Mouse (Mus musculus) ovary, postnatal 10 days (tissue): ENCODE measurements around the gene Tex2.
"Not testable (repeated sequence)": the region's sequence is repeated elsewhere in the genome, so short reads cannot be mapped to it uniquely, and the experiment has no call there.

Experiments used
- DNase-seq: peaks from one replicate; pipeline ENCODE4 v3.0.0; 2022; ENCODE audit warnings: low spot score

Tex2 gene

GRCm38 (mm10) chr11:106579146-106579545 lies 34.1 kb downstream of the Tex2 start:
- DNase-seq = no peak

DNA sequence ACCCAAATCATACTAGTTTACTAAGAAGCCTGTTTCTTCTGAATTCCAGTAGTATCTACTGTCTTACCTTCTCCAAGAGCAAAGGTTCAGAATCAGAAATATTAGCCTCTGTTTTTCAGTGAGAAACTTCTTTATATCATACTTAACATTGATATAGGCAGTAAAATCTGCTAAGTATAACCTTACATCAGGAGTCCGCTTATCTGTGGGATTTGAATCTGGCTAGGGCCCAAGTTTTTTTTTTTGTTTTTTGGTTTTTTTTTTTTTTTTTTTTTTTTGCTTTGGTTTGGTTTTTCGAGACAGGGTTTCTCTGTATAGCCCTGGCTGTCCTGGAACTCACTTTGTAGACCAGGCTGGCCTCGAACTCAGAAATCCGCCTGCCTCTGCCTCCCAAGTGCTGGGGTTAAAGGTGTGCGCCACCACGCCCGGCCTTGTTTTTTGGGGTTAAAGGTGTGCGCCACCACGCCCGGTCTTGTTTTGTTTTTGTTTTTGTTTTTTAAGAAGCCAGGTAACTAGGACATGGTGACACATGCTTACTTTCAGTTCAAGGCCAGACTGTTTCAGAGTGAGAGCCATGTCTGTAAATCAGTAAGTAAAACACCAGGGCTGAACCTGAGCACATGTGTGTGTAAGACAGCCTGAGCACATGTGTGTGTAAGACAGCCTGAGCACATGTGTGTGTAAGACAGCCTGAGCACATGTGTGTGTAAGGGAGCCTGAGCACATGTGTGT lies 35.4 kb downstream of the Tex2 start:
- not testable (repeated sequence) for DNase-seq

GRCm38 (mm10) chr11:106574456-106574855 lies 38.8 kb downstream of the Tex2 start:
- DNase-seq = no peak

- no peak for DNase-seq
These were observed 39.6 kb downstream of the Tex2 start for GRCm38 (mm10) chr11:106573476-106574240.

DNA sequence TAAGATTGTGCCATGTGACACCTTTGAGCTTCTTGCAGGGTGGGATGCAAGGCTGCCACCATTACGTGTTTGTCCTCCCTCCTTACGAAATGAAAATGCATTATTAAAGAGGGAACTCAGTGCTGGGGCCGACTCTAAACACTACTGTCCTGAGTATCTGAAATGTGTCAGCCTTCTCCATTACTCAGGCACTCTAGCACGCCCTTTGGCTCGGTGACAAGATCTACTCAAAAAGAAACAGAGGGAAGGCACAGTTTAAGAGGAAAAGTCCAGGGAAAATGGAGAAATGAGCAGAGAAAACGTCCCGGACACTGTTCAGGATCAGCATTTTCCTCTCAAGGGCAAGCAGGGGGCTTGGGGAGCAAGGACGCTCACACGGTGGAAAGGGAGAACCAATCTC lies 40.3 kb downstream of the Tex2 start:
- no peak for DNase-seq

DNA sequence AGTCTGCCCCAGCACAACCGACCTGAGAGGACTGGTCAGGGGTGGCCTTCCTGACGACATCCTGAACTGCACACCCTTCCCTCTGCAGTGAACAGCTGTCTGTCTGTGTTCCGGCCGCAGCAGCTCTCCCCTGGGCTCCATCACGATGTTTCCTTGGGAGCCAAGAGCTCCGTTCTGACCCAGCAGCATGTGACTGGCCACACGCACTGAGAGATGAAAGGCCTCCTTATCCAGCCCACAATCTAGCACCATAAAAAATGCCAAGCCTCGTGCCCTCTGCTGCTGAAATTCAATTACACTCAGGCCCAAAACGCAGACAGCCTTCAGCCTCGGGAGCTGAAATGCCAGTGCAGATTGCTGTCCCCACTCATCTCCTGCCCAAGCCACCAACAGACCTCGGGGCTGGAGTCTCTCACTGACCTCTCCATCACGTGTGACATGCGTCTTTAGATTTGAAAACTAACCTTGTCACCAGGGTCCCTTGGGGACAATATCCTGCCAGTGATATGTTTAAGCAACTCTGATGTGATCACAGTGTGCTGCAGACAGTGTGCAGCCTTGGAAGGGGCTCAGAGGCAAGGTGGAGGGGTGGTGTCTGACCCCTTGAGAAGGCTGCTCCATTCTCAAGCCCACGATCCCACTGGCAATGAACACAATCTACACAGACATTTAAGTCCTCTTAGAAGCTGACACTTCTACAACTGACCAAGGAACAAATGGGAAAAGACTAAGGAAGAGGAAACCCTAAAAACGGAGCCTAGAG lies 41.0 kb downstream of the Tex2 start:
- DNase-seq = no peak

- DNase-seq = no peak
These were observed 41.9 kb downstream of the Tex2 start for GRCm38 (mm10) chr11:106571026-106571983.

DNA sequence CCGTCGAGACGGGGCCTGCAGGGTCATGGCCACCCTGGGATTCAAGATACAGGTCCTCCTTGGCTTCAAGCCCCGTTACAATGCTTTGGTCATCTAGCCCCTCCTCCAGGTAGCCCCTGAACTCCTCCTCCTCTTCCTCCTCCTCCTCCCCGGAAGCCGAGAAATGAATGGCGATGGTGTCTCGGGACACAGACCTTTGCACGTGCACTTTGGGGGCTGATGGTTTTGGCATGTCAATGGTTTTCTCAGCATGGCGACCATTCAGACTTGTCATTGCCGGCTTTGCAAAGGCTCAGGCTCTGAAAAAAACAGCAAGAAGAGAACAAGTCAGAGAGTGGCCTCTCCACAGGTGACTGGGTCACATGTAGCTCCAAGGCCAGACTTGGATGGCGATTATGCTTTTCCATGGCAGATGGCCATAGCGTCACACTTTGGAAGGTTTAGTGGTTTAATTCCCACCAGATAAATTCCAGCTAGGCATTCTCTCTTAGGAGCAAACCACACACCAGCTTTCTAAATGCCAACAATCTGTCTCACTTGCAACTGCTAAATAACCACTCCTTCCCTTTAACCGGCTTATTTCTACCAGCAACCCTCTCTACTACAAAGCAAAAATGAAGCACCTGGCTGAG lies 44.8 kb downstream of the Tex2 start:
- no peak for DNase-seq

- no peak for DNase-seq
These were observed 47.0 kb downstream of the Tex2 start for GRCm38 (mm10) chr11:106566040-106566785.

DNA sequence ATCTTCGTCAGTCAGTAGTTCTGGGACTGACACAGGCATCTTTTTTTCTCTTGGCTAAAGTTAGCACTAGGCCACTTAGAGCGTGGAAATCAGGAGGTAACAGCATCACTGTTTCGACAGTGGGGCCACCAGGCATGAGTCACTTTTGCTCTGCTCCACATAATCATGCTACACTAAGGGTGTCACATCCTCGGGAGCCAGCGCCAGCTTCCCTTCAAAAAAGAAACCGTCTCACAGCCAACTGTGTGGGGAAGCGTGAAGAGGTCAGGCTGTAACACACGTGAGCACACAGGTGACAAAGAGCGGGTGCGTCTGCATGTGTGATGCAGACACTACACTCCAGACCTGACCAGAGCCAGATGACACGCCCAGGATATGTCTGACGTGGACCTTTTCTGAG lies 49.0 kb downstream of the Tex2 start:
- no peak for DNase-seq

- no peak for DNase-seq
These were observed 50.5 kb downstream of the Tex2 start for GRCm38 (mm10) chr11:106562707-106563106.

GRCm38 (mm10) chr11:106559773-106560172 lies 53.5 kb downstream of the Tex2 start:
- DNase-seq = no peak

DNA sequence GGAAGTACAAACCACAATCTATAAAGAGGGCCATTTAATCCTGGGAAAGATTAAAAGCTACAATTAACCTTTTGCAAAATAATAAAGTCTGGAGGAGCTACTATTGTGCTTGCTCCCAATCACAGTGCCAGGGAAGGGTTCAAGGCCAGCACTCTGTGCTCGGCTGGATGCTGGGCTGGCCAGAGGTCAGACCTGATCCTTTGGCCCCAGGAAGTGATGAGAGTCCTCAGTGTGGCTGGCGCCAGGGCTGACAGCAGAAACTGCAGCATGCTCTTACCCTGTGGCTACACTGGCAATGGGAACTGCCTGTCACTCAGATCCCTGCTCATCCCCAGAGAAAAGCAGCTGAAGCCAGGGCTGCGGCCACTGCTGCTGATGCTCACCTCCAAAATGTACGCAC lies 55.2 kb downstream of the Tex2 start:
- no peak for DNase-seq

DNA sequence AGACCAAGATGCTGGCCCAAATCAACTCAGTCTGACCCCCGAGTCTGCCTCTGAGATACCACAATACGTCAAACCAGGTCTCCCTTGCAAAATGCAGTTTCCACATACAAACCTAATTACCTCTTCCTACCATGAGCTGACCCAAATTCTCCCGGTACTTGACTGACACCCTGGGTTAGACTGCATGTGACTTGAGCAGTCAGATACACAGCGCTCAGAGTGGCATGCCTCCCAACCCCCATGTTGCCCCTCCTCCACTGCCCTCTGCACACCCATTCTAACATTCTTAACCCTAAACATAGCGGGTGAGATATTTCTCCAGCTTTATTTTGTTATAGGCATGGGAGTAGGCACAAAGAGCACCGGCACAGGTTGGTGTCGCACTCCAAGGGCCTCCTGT lies 55.8 kb downstream of the Tex2 start:
- DNase-seq = no peak

DNA sequence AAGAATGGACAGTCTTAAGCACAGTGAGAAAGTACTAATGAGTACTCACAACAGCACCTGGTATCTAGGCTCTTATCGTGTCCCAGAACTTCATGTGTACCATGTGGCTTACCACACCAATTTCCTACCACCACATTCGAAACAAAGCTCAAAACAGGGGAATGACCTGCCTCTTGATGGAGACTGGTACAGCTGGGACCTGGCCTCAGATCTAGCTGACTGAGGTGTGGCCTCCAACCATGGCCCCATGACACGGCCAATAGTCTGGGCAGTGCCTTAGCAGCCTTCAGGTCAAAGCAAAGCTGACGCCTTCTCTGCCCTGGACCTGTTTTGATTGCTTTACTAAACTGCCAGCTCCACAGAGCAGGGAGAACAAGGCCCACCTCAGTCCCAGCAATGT lies 56.5 kb downstream of the Tex2 start:
- DNase-seq = no peak

GRCm38 (mm10) chr11:106555805-106556615 lies 57.2 kb downstream of the Tex2 start:
- no peak for DNase-seq

DNA sequence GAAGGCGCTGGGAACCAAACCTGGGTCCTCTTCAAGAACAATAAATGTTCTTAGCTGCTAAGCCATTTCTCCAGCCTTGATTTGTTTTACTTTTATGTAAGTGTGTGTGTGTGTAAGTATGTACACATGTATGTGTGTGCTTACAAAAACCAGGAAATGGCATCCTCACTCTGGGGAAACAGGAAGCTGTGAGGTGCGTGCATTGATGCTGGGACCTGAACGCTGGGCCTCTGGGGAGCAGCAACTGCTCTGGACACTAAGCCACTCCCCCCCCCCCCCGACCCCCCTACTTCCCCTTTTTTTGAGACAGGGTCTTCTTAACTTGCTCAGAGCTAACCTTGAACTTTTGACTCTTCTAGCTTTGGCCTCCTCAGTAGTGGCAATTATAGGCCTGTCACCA lies 62.8 kb downstream of the Tex2 start:
- no peak for DNase-seq

- no peak for DNase-seq
These were observed 67.1 kb downstream of the Tex2 start for GRCm38 (mm10) chr11:106546081-106546480.

DNA sequence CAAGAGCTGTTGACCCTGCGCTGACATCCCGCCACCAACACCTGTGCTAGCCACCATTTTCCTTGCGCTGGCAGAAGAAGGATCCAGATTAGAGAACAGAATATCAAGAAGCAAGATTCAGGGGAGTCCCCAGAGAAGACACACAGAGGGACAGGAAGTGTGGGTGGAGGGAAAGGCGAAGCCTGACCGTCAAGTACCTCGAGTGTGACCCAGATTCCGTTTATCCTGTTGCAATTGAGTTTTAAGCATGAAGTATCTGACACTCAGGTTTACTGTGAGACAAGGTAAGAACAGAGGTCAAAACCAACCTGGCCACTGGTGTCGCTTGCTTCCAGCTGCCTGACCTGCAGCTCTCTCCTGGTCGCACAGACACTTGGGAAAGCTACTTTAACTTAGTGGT lies 68.3 kb downstream of the Tex2 start:
- no peak for DNase-seq

DNA sequence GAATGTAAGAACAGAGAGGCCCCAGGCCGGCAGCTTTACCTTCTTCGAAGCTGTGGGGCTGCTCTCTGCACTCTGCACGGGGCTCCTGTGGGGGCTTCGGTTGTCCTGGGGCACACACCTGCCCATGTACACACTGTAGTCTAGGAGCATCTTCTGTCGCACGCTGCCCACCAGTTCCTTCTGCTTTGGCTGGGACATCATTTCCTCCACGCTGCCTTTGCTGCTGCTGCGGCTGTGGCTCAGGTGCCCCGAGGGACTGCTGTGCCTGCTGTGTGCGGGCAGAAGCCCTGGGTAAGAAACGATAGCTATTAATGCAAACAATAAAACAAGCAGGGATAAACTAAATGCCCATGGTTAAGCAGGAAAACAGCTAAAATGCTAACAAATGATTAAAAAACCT lies 69.1 kb downstream of the Tex2 start:
- DNase-seq = no peak
